Mouse (Mus musculus) bone marrow macrophage, adult 2 months (primary cell): ENCODE results near the gene Tm7sf2.

Source experiments
- CTCF ChIP-seq: IDR thresholded peaks from 2 replicates; pipeline ENCODE4 v1.5.1; 2012; ENCODE audit warnings: low read depth, mild to moderate bottlenecking, low read length, moderate library complexity
- POLR2A ChIP-seq: IDR thresholded peaks from 2 replicates; pipeline ENCODE4 v1.6.1; 2012; ENCODE audit warnings: mild to moderate bottlenecking, low read depth, low read length, borderline replicate concordance

GRCm38 (mm10) chr19:6071261-6071660 is 3.1 kb upstream of the Tm7sf2 start:
- TF ChIP-seq CTCF (no peak), POLR2A (no peak)
